Mouse (Mus musculus) erythroblast, embryonic 14.5 days (primary cell): ENCODE results near the gene Cmc2.

Experiments
- GATA1 ChIP-seq: IDR thresholded peaks from 2 replicates; pipeline ENCODE4 v1.6.1; 2012; ENCODE audit warnings: low read length, inconsistent platforms, mixed read lengths
- TAL1 ChIP-seq: IDR thresholded peaks from 3 replicates; pipeline ENCODE4 v1.6.1; 2012; ENCODE audit warnings: low read length, inconsistent platforms, mixed read lengths

DNA sequence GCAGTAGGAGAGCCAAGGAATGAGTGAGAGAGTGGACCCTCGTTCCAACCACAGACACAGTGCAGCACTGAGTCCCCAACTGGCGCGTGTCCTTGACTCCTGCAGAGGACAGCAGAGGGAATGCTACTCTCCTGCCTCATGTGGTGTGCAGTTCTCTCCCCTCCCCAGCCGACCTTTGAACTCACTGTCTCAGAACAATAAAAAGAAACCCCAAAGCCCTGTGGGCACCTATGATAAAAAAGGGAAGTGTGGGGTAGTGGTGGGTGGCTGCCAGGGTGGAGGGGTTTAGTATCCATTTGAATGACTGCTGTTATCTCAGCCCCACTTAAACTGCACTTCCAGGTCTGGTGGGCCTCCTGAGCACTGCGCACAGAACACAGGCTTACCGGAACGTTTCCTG, 26.3 kb upstream of the Cmc2 start:
- no peak for TF ChIP-seq GATA1
- TF ChIP-seq TAL1, result no peak
